Mouse (Mus musculus): ENCODE results near the gene Spata25. TPM values are rescaled to one million over a fixed set of nuclear protein-coding genes. Genes with fewer than 3 reads are reported as not detected.
A peak's percentile ranks its signal among the peaks of the same experiment; 100 is the strongest.

Spata25 gene
- polyA plus RNA-seq, 1 experiment from 2014 or later = not detected

- Histone ChIP-seq H3K9me3 (ENCODE audit: control insufficient read depth, low read length) (no peaks in the 10 kb centered on the region), H3K9ac (ENCODE audit: low read length) (no peak overlapping the region), H3K36me3 (ENCODE audit: control insufficient read depth, insufficient read depth, low read length) (peaks cover 4% of the 10 kb centered on the region), H3K27me3 (ENCODE audit: control insufficient read depth, insufficient read depth, low read length) (no peaks in the 10 kb centered on the region), H3K4me1 (replicated peaks; ENCODE audit: control insufficient read depth, insufficient read depth) (0 out of 2 replicates have a peak, but pooled peaks cover 3% of the 10 kb centered on the region), H3K4me3 (ENCODE audit: low read depth, low read length) (peak overlapping the region; percentile 74; the same call in 1 of the 2 replicates), H3K27ac (replicated peaks) (0 out of 2 replicates have a peak overlapping the region, but pooled peaks have one; percentile 18), H3K4me2 (replicated peaks; ENCODE audit: low read depth) (peak overlapping the region; percentile 90)
- 73% methylated on average over 3 of the region's 3 CpGs for WGBS
- TF ChIP-seq CTCF (IDR thresholded peaks at IDR 0.05; ENCODE audit: low read depth) (no peak), EP300 (optimal IDR thresholded peaks at IDR 0.05) (no peak)
- ATAC-seq (ENCODE audit: low FRiP score, low TSS enrichment) (no peak), DNase-seq (ENCODE audit: low spot score) (no peak)
Observed at GRCm38 (mm10) chr2:164787032-164787431, 41.3 kb downstream of the Spata25 start.

GRCm38 (mm10) chr2:164786388-164786885, 41.9 kb downstream of the Spata25 start:
- WGBS = 9% methylated on average over 15 of the region's 15 CpGs

GRCm38 (mm10) chr2:164785481-164786387, 42.6 kb downstream of the Spata25 start, which contains the start of gene Snx21:
TSS of gene Snx21 (plus strand) at chr2:164785823.
- 0 out of 2 replicates have a peak, but pooled peaks cover 3% of the 10 kb centered on the region for H3K4me1 ChIP-seq (replicated peaks; ENCODE audit: control insufficient read depth, insufficient read depth)
- under 1% methylated on average over 66 of the region's 89 CpGs for WGBS
- peak within 1 kb of the TSS; percentile 79 for H3K9ac ChIP-seq (ENCODE audit: low read length)
- DNase-seq (ENCODE audit: low spot score) (peak; percentile 92), ATAC-seq (ENCODE audit: low FRiP score, low TSS enrichment) (peak; percentile 90)
- H3K4me3 ChIP-seq (ENCODE audit: low read depth, low read length) = peak within 1 kb of the TSS; percentile 74
- H3K27ac ChIP-seq (replicated peaks) = peak within 1 kb of the TSS; percentile 95
- H3K27me3 ChIP-seq (ENCODE audit: control insufficient read depth, insufficient read depth, low read length) = no peaks in the 10 kb centered on the region
- no peak for TF ChIP-seq EP300 (optimal IDR thresholded peaks at IDR 0.05)
- peak; percentile 76 for TF ChIP-seq CTCF (IDR thresholded peaks at IDR 0.05; ENCODE audit: low read depth)
- no peaks in the 10 kb centered on the region; the same call in 1 of the 2 replicates for H3K36me3 ChIP-seq (ENCODE audit: control insufficient read depth, insufficient read depth, low read length)
- H3K4me2 ChIP-seq (replicated peaks; ENCODE audit: low read depth) = peak within 1 kb of the TSS; percentile 90
- H3K9me3 ChIP-seq (ENCODE audit: control insufficient read depth, low read length) = no peaks in the 10 kb centered on the region

More at GRCm38 (mm10) chr2:164786388-164786885, 41.9 kb downstream of the Spata25 start:
- Histone ChIP-seq H3K9ac (ENCODE audit: low read length) (peak overlapping the region; percentile 79), H3K27me3 (ENCODE audit: control insufficient read depth, insufficient read depth, low read length) (no peaks in the 10 kb centered on the region), H3K27ac (replicated peaks) (peak overlapping the region; percentile 95), H3K4me3 (ENCODE audit: low read depth, low read length) (peak overlapping the region; percentile 74), H3K9me3 (ENCODE audit: control insufficient read depth, low read length) (no peaks in the 10 kb centered on the region), H3K4me2 (replicated peaks; ENCODE audit: low read depth) (peak overlapping the region; percentile 90), H3K36me3 (ENCODE audit: control insufficient read depth, insufficient read depth, low read length) (no peaks in the 10 kb centered on the region; the same call in 1 of the 2 replicates), H3K4me1 (replicated peaks; ENCODE audit: control insufficient read depth, insufficient read depth) (0 out of 2 replicates have a peak, but pooled peaks cover 3% of the 10 kb centered on the region)
- DNase-seq (ENCODE audit: low spot score) (peak; percentile 38), ATAC-seq (ENCODE audit: low FRiP score, low TSS enrichment) (peak; percentile 18)
- TF ChIP-seq CTCF (IDR thresholded peaks at IDR 0.05; ENCODE audit: low read depth) = no peak
- no peak for TF ChIP-seq EP300 (optimal IDR thresholded peaks at IDR 0.05)

- WGBS = 6% methylated on average over 7 of the region's 7 CpGs
- no peaks in the 10 kb centered on the region; the same call in 1 of the 2 replicates for H3K36me3 ChIP-seq (ENCODE audit: control insufficient read depth, insufficient read depth, low read length)
Observed at GRCm38 (mm10) chr2:164784869-164785420, 43.4 kb downstream of the Spata25 start.

GRCm38 (mm10) chr2:164783926-164784581, 44.3 kb downstream of the Spata25 start:
- Histone ChIP-seq H3K36me3 (ENCODE audit: control insufficient read depth, insufficient read depth, low read length) (no peaks in the 10 kb centered on the region), H3K4me3 (ENCODE audit: low read depth, low read length) (no peak overlapping the region), H3K9me3 (ENCODE audit: control insufficient read depth, low read length) (no peaks in the 10 kb centered on the region), H3K4me1 (replicated peaks; ENCODE audit: control insufficient read depth, insufficient read depth) (0 out of 2 replicates have a peak, but pooled peaks cover 3% of the 10 kb centered on the region), H3K27me3 (ENCODE audit: control insufficient read depth, insufficient read depth, low read length) (no peaks in the 10 kb centered on the region), H3K27ac (replicated peaks) (no peak overlapping the region), H3K9ac (ENCODE audit: low read length) (no peak overlapping the region), H3K4me2 (replicated peaks; ENCODE audit: low read depth) (no peak overlapping the region)
- TF ChIP-seq CTCF (IDR thresholded peaks at IDR 0.05; ENCODE audit: low read depth) (peak; percentile 55), EP300 (optimal IDR thresholded peaks at IDR 0.05) (no peak)
- DNase-seq (ENCODE audit: low spot score) (no peak), ATAC-seq (ENCODE audit: low FRiP score, low TSS enrichment) (no peak)
- WGBS = 71% methylated on average over 7 of the region's 7 CpGs

More at GRCm38 (mm10) chr2:164784869-164785420, 43.4 kb downstream of the Spata25 start:
- H3K4me2 ChIP-seq (replicated peaks; ENCODE audit: low read depth) = peak overlapping the region; percentile 90
- TF ChIP-seq EP300 (optimal IDR thresholded peaks at IDR 0.05) = no peak
- TF ChIP-seq CTCF (IDR thresholded peaks at IDR 0.05; ENCODE audit: low read depth) = no peak
- 0 out of 2 replicates have a peak, but pooled peaks cover 3% of the 10 kb centered on the region for H3K4me1 ChIP-seq (replicated peaks; ENCODE audit: control insufficient read depth, insufficient read depth)
- no peak for DNase-seq (ENCODE audit: low spot score)
- H3K9ac ChIP-seq (ENCODE audit: low read length) = peak overlapping the region; percentile 79; the same call in 1 of the 2 replicates
- H3K9me3 ChIP-seq (ENCODE audit: control insufficient read depth, low read length) = no peaks in the 10 kb centered on the region
- no peak for ATAC-seq (ENCODE audit: low FRiP score, low TSS enrichment)
- H3K27ac ChIP-seq (replicated peaks) = peak overlapping the region; percentile 95
- H3K4me3 ChIP-seq (ENCODE audit: low read depth, low read length) = peak overlapping the region; percentile 74
- no peaks in the 10 kb centered on the region for H3K27me3 ChIP-seq (ENCODE audit: control insufficient read depth, insufficient read depth, low read length)
